Mouse (Mus musculus): ENCODE results near the gene Rad51d. TPM values are rescaled to one million over a fixed set of nuclear protein-coding genes. Genes with fewer than 3 reads are reported as not detected.

Gene Rad51d
- polyA plus RNA-seq, 1 experiment: 15.1 TPM

- H3K27me3 ChIP-seq (ENCODE audit: control insufficient read depth, insufficient read depth, low read length): no peaks in the 10 kb centered on the region
- H3K27ac ChIP-seq (ENCODE audit: control insufficient read depth, insufficient read depth, low read depth, low read length): peak within 1 kb of the TSS; percentile 43
- peak; percentile 76 for TF ChIP-seq CTCF (IDR thresholded peaks at IDR 0.05; ENCODE audit: control insufficient read depth, insufficient read depth, insufficient replicate concordance, low read depth, low read length)
- no peak for TF ChIP-seq POLR2A (IDR thresholded peaks at IDR 0.05; ENCODE audit: control insufficient read depth, low read depth, low read length)
- no peaks in the 10 kb centered on the region for H3K36me3 ChIP-seq (ENCODE audit: control insufficient read depth, insufficient read depth, low read length)
- H3K4me3 ChIP-seq (ENCODE audit: control insufficient read depth, low read depth, low read length): peak within 1 kb of the TSS; percentile 88
- peaks cover 11% of the 10 kb centered on the region for H3K4me1 ChIP-seq (ENCODE audit: control insufficient read depth, insufficient read depth, low read length)
Measured at GRCm38 (mm10) chr11:82871031-82871446, 19.4 kb downstream of the Rad51d start, which contains the start of gene Rffl. TSS of gene Rffl (minus strand) at chr11:82871210.

GRCm38 (mm10) chr11:82870173-82871030 lies 20.0 kb downstream of the Rad51d start:
- Histone ChIP-seq H3K4me1 (ENCODE audit: control insufficient read depth, insufficient read depth, low read length) (peaks cover 11% of the 10 kb centered on the region), H3K4me3 (ENCODE audit: control insufficient read depth, low read depth, low read length) (peak overlapping the region; percentile 88), H3K27me3 (ENCODE audit: control insufficient read depth, insufficient read depth, low read length) (no peaks in the 10 kb centered on the region), H3K27ac (ENCODE audit: control insufficient read depth, insufficient read depth, low read depth, low read length) (peak overlapping the region; percentile 43), H3K36me3 (ENCODE audit: control insufficient read depth, insufficient read depth, low read length) (no peaks in the 10 kb centered on the region)
- TF ChIP-seq POLR2A (IDR thresholded peaks at IDR 0.05; ENCODE audit: control insufficient read depth, low read depth, low read length) (no peak), CTCF (IDR thresholded peaks at IDR 0.05; ENCODE audit: control insufficient read depth, insufficient read depth, insufficient replicate concordance, low read depth, low read length) (no peak)

DNA sequence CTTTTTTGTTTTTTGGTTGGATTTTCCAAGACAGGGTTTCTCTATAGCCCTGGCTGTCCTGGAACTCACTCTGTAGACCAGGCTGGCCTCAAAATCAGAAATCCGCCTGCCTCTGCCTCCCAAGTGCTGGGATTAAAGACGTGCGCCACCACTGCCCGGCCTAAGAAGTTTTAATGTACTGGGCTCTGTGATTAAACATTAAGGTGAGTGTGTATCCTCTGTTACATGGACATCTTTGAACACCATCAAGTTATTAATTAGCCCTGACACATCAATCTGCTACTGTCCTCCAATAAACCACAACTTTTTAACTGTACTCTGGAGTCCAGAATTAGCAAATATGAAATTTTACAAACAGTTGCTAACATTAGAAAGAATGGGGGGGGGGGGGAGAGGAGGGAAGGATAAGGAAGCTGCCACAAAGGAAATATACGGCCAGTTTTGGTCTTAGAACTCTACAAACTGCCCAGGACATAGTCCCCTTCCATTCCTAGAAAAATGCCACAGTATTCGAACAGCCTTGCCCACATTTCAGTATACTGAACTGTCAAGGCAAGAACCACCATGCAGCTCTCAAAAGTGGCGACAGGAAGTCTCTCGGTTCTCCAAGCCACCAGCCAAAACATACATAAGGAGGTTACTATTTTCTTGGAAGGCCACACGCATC lies 20.8 kb downstream of the Rad51d start:
- H3K36me3 ChIP-seq (ENCODE audit: control insufficient read depth, insufficient read depth, low read length): no peaks in the 10 kb centered on the region
- H3K4me1 ChIP-seq (ENCODE audit: control insufficient read depth, insufficient read depth, low read length): peaks cover 11% of the 10 kb centered on the region
- no peak for TF ChIP-seq CTCF (IDR thresholded peaks at IDR 0.05; ENCODE audit: control insufficient read depth, insufficient read depth, insufficient replicate concordance, low read depth, low read length)
- no peak for TF ChIP-seq POLR2A (IDR thresholded peaks at IDR 0.05; ENCODE audit: control insufficient read depth, low read depth, low read length)
- no peak overlapping the region; the same call in 1 of the 2 replicates for H3K4me3 ChIP-seq (ENCODE audit: control insufficient read depth, low read depth, low read length)
- peak overlapping the region; percentile 43; the same call in 1 of the 2 replicates for H3K27ac ChIP-seq (ENCODE audit: control insufficient read depth, insufficient read depth, low read depth, low read length)
- H3K27me3 ChIP-seq (ENCODE audit: control insufficient read depth, insufficient read depth, low read length): no peaks in the 10 kb centered on the region

DNA sequence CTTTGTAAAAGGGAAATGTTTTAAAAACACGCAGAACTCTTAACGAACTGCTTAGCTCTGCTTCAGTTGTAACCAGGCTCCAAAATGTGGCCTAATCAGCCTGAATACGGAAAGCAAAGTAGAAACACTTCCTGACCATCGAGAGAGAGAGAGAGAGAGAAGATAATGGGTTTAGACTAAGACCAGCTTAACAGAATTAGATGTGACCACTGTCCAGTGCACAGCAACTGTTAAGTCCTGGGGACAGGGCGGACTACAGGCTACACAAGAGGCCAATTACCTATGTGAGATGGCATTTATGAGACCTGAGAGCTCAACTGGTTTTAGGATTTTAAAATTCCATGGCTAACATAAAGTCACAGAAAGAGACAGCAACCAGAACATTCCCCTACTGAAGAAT lies 22.5 kb downstream of the Rad51d start:
- H3K27ac ChIP-seq (ENCODE audit: control insufficient read depth, insufficient read depth, low read depth, low read length): no peak overlapping the region
- no peaks in the 10 kb centered on the region for H3K36me3 ChIP-seq (ENCODE audit: control insufficient read depth, insufficient read depth, low read length)
- H3K27me3 ChIP-seq (ENCODE audit: control insufficient read depth, insufficient read depth, low read length): no peaks in the 10 kb centered on the region
- peaks cover 11% of the 10 kb centered on the region for H3K4me1 ChIP-seq (ENCODE audit: control insufficient read depth, insufficient read depth, low read length)
- no peak overlapping the region for H3K4me3 ChIP-seq (ENCODE audit: control insufficient read depth, low read depth, low read length)
- no peak for TF ChIP-seq POLR2A (IDR thresholded peaks at IDR 0.05; ENCODE audit: control insufficient read depth, low read depth, low read length)

GRCm38 (mm10) chr11:82866850-82867564 lies 23.4 kb downstream of the Rad51d start:
- TF ChIP-seq CTCF (IDR thresholded peaks at IDR 0.05; ENCODE audit: control insufficient read depth, insufficient read depth, insufficient replicate concordance, low read depth, low read length) (no peak), POLR2A (IDR thresholded peaks at IDR 0.05; ENCODE audit: control insufficient read depth, low read depth, low read length) (no peak)
- Histone ChIP-seq H3K4me1 (ENCODE audit: control insufficient read depth, insufficient read depth, low read length) (peaks cover 9% of the 10 kb centered on the region), H3K27me3 (ENCODE audit: control insufficient read depth, insufficient read depth, low read length) (no peaks in the 10 kb centered on the region), H3K27ac (ENCODE audit: control insufficient read depth, insufficient read depth, low read depth, low read length) (no peak overlapping the region), H3K36me3 (ENCODE audit: control insufficient read depth, insufficient read depth, low read length) (no peaks in the 10 kb centered on the region), H3K4me3 (ENCODE audit: control insufficient read depth, low read depth, low read length) (no peak overlapping the region)

DNA sequence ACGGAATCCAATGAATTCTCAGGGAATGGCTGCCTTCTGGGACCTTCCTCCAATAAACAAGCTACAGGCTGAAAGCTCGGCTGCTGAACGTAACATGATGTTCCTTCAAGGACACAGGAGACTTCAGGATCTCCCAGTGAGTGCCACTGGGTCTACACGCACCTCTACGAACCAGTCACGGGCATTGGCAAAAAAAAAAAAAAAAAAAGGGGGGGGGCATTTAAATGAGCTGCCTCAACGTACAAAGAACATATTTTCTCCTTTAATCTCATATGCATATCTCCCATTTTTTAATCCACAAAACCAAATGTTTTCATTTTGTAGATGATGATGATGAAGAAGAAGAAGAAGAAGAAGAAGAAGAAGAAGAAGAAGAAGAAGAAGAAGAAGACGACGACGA lies 24.5 kb downstream of the Rad51d start:
- Histone ChIP-seq H3K4me3 (ENCODE audit: control insufficient read depth, low read depth, low read length) (no peak overlapping the region), H3K4me1 (ENCODE audit: control insufficient read depth, insufficient read depth, low read length) (peaks cover 7% of the 10 kb centered on the region), H3K27ac (ENCODE audit: control insufficient read depth, insufficient read depth, low read depth, low read length) (no peak overlapping the region), H3K27me3 (ENCODE audit: control insufficient read depth, insufficient read depth, low read length) (no peaks in the 10 kb centered on the region), H3K36me3 (ENCODE audit: control insufficient read depth, insufficient read depth, low read length) (no peaks in the 10 kb centered on the region)
- TF ChIP-seq CTCF (IDR thresholded peaks at IDR 0.05; ENCODE audit: control insufficient read depth, insufficient read depth, insufficient replicate concordance, low read depth, low read length) (no peak), POLR2A (IDR thresholded peaks at IDR 0.05; ENCODE audit: control insufficient read depth, low read depth, low read length) (no peak)

DNA sequence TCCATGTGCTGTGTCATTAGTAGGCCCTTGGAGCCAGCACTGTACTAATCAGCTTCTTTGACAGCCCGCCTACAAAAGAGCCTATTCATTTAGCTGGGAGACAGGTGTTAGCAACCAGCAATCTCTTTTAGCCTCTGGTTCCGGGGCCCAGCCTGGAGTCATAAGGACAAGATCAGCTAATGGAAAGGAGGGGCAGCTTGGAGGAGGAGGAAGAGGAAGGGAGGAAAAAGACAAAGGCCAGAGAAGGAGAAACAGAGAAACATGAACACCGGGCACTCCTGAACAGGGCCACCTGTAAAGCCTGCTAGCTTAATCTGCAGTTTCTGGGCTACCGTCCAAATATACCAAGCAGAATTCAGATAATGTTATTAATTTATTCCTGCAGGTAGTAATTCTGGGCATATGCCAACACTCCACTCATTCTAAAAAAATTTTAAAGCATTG lies 26.9 kb downstream of the Rad51d start:
- no peak overlapping the region for H3K27ac ChIP-seq (ENCODE audit: control insufficient read depth, insufficient read depth, low read depth, low read length)

More for the DNA sequence above, 26.9 kb downstream of the Rad51d start:
- Histone ChIP-seq H3K27me3 (ENCODE audit: control insufficient read depth, insufficient read depth, low read length) (no peaks in the 10 kb centered on the region), H3K4me3 (ENCODE audit: control insufficient read depth, low read depth, low read length) (no peak overlapping the region), H3K36me3 (ENCODE audit: control insufficient read depth, insufficient read depth, low read length) (no peaks in the 10 kb centered on the region), H3K4me1 (ENCODE audit: control insufficient read depth, insufficient read depth, low read length) (no peaks in the 10 kb centered on the region)
- TF ChIP-seq CTCF (IDR thresholded peaks at IDR 0.05; ENCODE audit: control insufficient read depth, insufficient read depth, insufficient replicate concordance, low read depth, low read length): no peak
- TF ChIP-seq POLR2A (IDR thresholded peaks at IDR 0.05; ENCODE audit: control insufficient read depth, low read depth, low read length): no peak

Measured in testis, adult 2 months (tissue).